Mouse (Mus musculus): ENCODE data around the gene Gtf2f1.
A peak's percentile ranks its signal among the peaks of the same experiment; 100 is the strongest.

Gtf2f1 gene

DNA sequence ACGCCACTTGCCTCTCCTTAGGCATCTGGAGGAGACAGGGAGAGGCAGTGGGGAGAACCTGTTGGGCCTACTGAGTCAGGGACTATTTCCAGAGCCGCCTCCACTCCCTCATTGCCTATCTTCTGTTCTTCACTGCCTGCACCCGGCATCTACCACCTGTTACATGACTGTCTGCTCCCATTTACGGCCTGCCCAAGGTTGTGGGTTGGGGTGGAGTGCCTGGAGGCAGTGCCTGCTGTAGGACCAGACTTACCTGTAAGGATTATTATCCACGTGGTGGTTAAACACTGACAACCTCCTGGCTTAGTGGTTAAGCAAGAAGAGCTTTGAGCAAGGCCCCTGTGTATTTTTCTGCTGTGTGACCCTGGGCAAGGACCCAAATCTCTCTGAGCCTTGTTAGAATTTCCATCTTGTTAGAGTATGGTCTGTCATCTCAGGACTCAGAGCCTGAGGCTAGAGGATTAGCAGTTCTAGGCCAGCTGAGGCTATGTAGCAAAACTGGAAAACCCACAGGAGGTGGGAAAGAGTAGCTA is 36.3 kb downstream of the Gtf2f1 start:
- DNase-seq (ENCODE audit: low read depth), result no peak

DNA sequence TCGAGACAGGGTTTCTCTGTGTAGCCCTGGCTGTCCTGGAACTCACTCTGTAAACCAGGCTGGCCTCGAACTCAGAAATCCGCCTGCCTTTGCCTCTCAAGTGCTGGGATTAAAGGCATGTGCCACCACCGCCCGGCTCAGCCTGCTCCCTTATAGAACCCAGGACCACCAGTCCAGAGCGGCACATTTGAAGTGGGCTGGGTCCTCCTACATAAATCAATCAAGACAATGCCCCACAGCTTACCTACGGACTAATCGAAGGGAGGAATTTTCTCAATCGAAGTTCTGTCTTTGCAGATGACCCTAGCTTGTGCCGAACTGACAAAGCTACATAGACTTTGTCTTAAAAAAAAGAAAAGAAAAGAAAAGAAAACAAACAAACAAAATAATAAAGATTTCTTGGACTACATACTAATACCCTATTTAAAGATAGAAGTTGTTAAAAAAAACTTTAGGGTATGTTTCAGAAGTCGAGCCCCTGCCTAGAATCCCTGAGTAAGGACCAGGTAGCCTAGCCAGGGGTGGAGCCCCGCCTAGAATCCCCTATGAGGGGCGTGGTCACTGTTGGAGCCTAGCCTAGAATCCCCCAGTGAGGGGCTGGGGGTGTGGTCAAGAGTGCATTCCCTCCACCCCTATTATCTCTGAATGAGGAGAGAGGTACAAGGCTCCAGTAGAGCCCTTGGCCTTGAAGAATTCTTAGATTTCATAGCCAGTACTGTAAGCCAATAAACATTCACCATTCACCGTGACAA is 37.0 kb downstream of the Gtf2f1 start:
- no peak for DNase-seq (ENCODE audit: low read depth)

DNA sequence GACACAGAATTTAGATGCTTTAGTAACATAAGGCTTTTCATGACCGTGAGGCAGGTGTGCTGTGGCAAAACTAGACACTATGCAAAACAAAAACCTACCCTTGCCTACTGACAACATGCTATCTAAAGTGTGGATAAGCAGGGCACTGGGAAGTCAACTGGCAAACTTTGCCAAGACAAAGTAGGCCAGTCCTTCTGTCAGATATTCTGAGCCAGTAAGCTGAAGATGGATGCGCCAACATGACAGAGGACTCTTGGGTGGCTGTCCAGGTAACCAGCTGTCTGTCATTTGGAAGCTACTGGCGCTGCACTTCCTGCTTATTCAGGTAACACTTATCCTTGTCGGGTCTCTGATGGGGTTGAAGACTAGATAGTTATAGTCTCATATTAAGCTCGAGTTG is 41.0 kb downstream of the Gtf2f1 start:
- DNase-seq (ENCODE audit: low read depth), result no peak

DNA sequence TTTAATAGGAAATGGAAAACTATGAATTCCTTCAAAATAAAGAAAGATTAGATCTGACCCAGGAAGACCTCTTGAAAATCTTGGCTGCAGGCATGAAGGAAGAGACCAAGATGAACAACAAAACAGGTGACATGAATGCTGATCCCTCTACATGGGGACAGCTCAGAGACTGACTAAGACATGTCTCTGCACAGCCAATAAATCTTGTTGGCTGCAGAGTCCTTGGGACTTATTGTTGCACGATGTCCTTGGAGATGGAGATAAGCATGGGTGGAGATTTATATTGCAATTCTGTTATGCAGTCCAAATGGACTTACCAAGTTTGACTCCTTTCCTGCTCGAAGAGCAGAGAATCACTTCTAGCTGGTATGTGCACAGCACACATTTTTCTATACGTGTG is 41.8 kb downstream of the Gtf2f1 start:
- no peak for DNase-seq (ENCODE audit: low read depth)

DNA sequence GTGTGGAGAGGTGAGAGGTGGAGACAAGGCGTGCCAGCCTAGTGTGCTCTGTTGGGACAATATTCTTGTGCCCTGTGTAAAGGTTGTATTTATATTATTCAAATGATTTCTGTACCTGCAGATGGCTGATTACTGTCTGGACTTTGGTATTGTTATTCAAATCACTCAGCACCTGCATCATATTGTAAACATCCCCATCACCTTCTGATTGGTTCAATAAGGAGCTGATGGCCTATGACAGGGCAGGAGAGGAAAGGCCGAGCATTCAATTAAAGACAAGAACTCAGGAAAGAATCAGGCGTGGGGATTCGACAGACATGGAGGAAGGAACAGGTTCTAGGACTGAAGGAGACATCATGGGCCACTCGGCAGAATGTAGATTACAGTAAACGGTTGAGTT is 47.4 kb downstream of the Gtf2f1 start:
- no peak for DNase-seq (ENCODE audit: low read depth)

DNA sequence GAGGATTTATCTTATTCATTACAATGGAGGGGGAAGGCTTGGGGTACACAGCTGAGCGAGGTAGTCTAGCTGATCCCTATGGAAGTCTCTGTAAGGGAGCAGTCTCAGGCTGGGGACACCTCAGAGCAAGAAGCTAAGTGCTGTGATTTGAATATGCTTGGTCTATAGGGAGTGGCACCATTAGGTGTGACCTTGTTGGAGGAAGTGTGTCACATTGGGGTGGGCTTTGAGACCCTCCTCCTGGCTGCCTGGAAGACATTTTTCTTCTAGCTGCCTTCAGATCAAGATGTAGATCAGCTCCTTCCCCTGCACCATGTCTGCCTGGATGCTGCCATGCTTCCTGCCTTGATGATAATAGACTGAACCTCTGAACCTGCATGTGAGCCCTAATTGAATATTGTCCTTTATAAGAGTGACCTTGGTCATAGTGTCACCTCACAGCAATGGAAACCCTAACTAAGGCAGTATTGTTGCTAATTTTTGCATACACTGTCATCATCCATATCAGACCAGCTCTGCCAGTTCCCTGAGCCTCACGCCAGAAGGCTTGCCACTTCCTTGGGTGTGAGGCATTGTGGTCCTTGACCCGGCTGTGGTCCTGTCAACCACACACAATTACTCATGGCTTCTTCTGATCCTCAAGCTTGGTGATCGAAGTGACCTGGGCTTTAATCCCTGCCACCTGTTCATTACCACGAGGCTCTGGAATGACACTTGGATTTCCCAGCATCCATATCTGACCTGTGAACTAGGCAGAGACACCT is 48.3 kb downstream of the Gtf2f1 start:
- DNase-seq (ENCODE audit: low read depth), result no peak

DNA sequence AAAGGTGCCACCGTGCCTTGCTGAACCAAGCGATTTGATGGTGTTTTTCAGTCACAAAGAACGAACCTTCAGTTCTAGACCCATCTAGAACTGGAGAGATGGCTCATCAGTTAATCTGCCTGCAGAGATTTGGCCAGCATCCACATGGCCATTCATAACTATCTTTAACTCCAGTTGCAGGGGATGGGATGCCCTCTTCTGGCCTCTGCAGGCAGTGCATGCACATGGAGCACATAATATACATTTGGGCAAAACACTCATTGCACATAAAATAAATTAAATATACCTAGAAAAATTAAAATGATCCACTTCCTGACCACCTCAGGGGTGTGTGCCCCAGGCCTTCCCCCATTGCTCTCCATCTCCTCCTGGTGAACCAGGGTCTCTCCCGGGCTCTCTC is 49.2 kb downstream of the Gtf2f1 start:
- DNase-seq (ENCODE audit: low read depth), result no peak

DNA sequence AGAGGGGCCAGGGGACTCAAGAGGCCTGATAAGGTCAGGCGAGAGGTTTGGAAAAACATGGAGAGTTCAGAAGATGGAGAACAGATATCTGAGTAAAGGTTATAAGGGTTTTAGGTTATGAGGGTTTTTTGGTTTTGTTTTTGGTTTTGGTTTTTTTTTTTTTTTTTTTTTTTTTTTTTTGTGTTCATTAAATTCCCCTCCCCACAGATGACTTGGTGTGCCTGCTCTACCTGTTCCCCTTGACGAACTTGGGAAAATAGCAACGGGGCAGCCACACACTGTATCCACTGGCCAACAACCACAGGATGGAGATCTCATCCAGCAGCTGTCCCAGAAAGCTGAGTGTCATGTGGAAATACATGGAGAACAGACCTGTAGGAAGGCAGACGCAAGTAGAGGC is 52.4 kb downstream of the Gtf2f1 start:
- no peak for DNase-seq (ENCODE audit: low read depth)

DNA sequence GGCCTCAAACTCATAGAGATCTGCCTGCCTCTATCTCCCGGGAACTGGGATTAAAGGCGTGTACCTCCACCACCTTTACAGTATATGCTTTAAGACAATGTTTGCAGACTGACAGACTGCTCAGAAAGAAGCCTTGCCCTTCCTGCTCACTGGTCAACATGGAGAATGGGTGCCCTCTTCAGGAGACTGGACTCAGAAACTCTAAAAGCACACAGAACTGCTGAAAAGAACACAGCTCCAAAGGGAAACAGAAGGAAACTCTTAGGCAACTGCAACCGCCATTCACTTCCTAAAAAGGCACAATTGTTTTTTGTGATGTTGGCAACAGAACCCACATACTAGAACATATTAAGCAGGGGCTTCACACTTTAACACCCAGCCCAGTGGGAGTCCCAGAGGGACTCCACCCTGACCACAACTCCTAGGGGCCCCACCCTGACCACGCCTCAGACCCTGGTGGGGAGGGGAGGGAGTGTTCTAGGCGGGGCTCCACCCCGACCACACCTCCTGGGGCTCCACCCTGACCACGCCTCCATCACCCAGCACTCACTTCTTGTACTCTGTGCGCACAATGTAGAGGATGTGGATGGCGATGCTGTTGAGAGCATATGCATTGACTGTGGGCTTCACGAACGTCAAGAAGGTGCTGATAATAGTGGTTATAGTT is 53.2 kb downstream of the Gtf2f1 start:
- peak; percentile 30 for DNase-seq (ENCODE audit: low read depth)

DNA sequence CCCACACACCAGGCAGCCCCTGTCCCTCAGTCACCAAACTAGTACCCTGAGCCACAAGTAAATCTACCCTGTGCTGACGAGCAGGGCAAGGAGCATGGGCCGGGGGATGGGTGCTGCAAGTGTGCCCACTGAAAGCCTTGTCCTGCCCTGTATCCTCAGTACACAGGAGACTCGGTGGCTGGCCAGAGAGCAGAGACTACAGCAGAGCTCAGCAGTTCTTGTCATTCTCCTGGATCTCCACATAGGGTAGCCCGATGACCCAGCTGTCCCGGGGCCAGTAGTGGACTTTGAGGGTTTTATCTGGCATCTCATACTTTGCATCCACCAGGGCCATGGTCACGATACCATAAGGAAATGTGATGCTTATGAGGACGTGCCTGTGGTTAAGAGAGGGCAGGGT is 56.2 kb downstream of the Gtf2f1 start:
- DNase-seq (ENCODE audit: low read depth), result no peak

All from naive thymus-derived CD4-positive, alpha-beta T cell, adult 2 months (primary cell).